Mouse (Mus musculus) left cerebral cortex, adult 2 months (tissue): ENCODE measurements around the gene Trim9. TPM values are rescaled to one million over a fixed set of nuclear protein-coding genes. Genes with fewer than 3 reads are reported as not detected.

ENCODE experiments used
- DNase-seq, 2 experiments: peaks; one replicate each; pipeline ENCODE4 v3.0.0; 2021 to 2022; ENCODE audit warnings: low spot score in 2 of 2, mixed read lengths in 1 of 2; ENCODE audit errors: extremely low spot score in 1 of 2
- H3K27ac ChIP-seq: fragments of 200-600 bp; 2 replicates; pipeline ENCODE4 v1.8.1; 2022
- H3K4me3 ChIP-seq: fragments of 200-600 bp; 2 replicates; pipeline ENCODE4 v1.8.1; 2022
- CTCF ChIP-seq: fragments of 200-600 bp; IDR thresholded peaks from 2 replicates; pipeline ENCODE4 v1.8.1; 2022; ENCODE audit warnings: antibody characterized with exemption, mild to moderate bottlenecking, moderate library complexity
- intact Hi-C: fragments of 180-260 bp; cut with DNase I; formaldehyde crosslinking; loops from one replicate; pipeline ENCODE4 v1.15.1; 2025
- total RNA-seq, 2 experiments: library from RNA; stranded (reverse); gene quantifications; 2 replicates each; pipeline ENCODE4 v1.2.3; 2021

Trim9 gene
- total RNA-seq, 2 experiments from 2014 or later, result 386 to 451 TPM

DNA sequence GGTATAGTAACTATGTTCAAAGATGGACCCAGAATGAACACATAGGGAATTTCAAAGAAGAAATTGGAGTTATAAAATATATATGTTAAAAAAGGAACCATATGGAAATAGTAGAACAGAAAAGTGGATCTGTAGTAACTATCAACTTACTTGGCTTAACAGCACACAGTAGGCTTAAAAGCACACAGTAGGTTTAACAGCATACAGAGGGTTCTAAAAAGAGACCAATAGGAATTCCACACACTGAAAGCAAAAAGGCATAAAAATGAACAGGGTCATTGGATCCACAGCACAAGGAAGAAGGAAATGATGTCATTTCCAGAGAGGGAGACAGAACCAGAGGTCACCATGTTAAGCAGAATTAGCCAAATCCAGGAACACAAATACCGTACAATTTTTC lies 24.6 kb downstream of the Trim9 start:
- no peak for DNase-seq
- no peak overlapping the region for H3K4me3 ChIP-seq
- intact Hi-C loops, result no loop called here
- no peak overlapping the region for H3K27ac ChIP-seq
- no peak for TF ChIP-seq CTCF

DNA sequence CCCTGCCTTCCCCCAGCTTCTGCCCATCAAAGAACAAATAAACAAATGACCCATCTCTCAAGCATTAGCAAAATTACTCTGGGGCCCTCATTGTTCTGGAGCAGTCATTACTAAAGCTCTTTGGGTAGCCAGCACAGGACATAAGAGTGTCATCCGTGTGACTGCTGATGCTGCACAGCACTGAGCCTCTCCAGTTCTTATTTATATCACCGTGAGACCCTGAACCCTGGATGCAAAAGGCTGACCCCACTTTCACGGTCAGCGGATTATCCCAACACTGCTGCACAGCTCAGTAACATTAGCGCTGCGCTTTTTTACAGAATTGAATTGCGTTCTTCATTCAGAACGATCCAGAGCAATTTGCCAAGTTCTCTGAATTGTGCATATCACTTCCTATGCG lies 31.3 kb downstream of the Trim9 start:
- Histone ChIP-seq H3K4me3 (no peak overlapping the region), H3K27ac (peak overlapping the region; percentile 50; the same call in 1 of the 2 replicates)
- DNase-seq, result peak in 1 of 2 experiments; percentile 8
- intact Hi-C loops, result no loop called here
- TF ChIP-seq CTCF, result no peak

DNA sequence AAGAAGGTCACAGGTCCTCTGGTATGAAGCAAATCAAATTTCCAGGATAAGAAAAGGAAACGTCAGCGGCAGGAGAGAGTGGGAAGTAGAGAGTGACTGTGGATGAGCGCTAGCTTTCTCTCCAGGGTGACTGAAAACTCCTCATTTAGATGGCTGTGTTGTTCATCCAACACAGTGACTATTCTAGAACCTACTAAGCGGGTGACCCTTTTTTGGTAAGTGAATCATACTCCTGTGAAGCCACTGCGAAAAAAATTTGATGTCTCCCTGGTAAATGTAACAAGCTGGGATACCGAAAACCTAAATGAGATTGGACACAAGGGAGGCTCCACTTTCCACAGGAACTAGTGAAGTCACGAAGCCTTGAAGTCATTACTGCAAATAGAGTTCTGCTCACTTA lies 39.5 kb downstream of the Trim9 start:
- no peak for TF ChIP-seq CTCF
- Histone ChIP-seq H3K4me3 (no peak overlapping the region), H3K27ac (peak overlapping the region; percentile 63)
- intact Hi-C loops, result loop anchor here (5.0 kb wide), 1 partner anchor 94 kb away; no protein-coding TSS in a partner anchor
- peak in 1 of 2 experiments; percentile 16 for DNase-seq

DNA sequence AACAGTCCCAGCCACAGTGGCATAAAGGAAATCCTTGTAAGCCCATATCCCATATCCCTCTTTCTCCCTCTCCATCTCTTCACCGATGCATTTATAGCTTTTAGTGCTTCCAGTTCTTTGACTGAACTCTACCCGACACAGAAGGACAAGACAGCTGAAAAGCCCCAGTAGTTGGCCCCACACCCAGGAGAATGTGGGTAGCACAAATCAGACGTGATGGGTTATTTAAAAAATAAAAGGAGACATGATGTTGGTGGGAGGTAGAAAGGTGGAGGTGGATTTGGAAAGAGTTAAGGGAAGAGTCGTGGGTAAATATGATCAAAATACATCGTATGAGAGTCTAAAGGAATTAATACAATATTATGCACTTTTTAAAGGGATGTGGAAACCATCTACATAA lies 40.4 kb downstream of the Trim9 start:
- TF ChIP-seq CTCF, result no peak
- DNase-seq, result no peak
- peak overlapping the region; percentile 63; the same call in 1 of the 2 replicates for H3K27ac ChIP-seq
- H3K4me3 ChIP-seq, result no peak overlapping the region
- intact Hi-C loops, result loop anchor here (5.0 kb wide), 1 partner anchor 95 kb away; no protein-coding TSS in a partner anchor

DNA sequence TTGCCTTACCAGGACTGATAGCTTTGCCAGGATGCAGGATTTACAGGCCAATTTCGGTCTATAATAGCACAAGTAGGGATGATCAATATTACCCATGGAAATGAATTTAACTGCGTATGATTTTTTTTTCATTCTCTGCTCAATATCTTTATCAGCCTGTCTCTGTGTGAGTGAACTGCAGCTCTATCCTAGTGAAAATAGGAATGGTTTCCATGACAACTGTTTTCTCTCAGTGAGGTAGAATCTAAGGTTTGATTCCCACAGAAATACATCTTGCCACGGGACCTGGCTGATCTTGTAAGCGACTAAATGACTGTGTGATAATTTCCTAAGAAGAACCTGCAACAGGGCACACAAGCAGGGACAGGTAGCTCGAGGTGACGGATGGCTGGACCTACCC lies 43.4 kb downstream of the Trim9 start:
- no peak for DNase-seq
- intact Hi-C loops, result no loop called here
- H3K4me3 ChIP-seq, result no peak overlapping the region
- H3K27ac ChIP-seq, result peak overlapping the region; percentile 42
- no peak; the same call in 1 of the 2 replicates for TF ChIP-seq CTCF

DNA sequence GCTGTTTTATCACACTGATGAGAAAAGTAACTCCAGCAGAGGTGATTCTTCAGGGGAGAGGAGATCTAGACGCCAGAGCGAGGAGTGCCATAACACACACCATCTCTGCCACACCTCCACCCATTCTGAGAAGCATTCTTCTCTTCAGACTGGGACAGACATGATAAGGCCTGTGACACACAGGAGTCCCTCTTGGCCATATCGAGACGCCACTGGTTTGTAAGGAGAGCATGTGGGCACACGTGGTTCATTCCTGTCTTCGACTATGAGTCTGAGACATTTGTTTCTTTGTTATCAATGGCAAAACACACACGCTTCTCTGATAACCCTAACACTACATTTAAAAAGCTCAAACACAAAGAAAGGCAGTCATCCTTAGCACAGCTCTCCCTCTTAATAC lies 43.9 kb downstream of the Trim9 start:
- H3K4me3 ChIP-seq, result no peak overlapping the region
- no peak for TF ChIP-seq CTCF
- DNase-seq, result peak in 1 of 2 experiments; percentile 10
- H3K27ac ChIP-seq, result peak overlapping the region; percentile 18; the same call in 1 of the 2 replicates
- intact Hi-C loops, result no loop called here

DNA sequence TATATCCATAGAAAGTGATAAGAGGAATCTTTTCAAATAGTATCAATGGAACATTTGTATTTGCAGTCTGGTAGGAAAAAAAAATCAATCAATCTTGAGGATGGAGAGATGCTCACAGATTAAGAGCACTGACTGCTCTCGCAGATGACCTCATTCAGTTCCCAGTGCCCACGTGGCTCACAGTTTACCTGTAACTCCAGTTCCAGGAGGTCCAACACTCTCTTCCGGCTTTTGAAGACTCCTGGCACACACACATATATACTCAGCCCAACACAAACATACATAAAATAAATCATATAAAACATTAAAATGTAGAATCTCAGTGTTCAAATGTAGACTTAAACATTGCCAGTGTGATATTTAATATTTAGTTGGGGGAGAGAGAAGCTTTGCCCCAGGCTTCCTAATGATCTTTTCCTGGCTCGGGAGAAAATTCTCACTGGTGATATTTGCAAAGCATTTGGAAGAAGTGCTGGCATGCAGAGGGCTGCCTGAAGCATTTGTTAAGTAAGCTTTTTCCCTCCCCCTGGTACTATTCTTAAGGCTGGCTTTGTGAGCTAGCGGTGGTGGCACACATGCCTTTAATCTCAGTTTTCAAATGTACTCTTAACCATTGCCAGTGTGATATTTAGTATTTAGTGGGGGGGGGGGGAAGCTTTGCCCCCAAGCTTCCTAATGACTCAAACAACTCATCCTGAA lies 45.2 kb downstream of the Trim9 start:
- DNase-seq, result peak in 1 of 2 experiments; percentile 8
- intact Hi-C loops, result no loop called here
- TF ChIP-seq CTCF, result no peak
- Histone ChIP-seq H3K27ac (peak overlapping the region; percentile 36; the same call in 1 of the 2 replicates), H3K4me3 (no peak overlapping the region)

DNA sequence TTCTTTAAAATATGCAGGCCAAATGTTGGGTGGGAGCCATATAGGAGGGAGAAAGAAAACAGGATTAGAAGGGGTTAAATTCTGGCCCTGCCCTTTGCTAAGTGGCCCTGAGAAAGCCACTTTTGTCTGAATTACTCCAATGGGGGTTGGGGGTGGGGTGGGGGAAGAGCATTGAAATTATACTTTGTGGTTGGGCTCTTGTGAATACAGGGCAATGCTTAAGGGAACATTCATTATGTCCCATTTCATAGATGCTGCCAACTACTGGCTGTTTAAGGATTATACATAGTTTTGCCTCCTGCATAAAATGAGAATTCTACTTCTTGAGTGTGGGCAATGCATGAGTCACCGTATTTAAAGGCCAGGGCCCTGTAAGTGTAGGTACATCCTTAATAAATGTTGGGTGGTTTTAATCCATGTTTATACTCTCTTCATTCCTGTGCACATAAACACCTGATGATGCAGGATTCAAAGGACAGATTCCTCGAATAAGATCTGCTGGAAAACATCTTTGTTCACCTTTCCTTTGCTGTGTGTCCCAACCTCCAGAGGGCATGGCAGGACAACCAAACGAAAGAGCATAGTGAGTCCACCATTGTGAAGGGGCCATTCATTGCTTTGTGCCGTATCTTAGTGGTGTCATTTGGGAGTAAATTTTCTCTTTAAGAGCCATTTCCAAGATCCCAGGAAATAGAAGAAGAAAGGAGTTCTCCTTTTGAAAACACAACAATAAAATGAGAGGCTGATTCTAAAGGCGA lies 53.3 kb downstream of the Trim9 start:
- intact Hi-C loops, result no loop called here
- TF ChIP-seq CTCF, result peak; percentile 37
- Histone ChIP-seq H3K4me3 (no peak overlapping the region), H3K27ac (peak overlapping the region; percentile 59)
- no peak for DNase-seq

DNA sequence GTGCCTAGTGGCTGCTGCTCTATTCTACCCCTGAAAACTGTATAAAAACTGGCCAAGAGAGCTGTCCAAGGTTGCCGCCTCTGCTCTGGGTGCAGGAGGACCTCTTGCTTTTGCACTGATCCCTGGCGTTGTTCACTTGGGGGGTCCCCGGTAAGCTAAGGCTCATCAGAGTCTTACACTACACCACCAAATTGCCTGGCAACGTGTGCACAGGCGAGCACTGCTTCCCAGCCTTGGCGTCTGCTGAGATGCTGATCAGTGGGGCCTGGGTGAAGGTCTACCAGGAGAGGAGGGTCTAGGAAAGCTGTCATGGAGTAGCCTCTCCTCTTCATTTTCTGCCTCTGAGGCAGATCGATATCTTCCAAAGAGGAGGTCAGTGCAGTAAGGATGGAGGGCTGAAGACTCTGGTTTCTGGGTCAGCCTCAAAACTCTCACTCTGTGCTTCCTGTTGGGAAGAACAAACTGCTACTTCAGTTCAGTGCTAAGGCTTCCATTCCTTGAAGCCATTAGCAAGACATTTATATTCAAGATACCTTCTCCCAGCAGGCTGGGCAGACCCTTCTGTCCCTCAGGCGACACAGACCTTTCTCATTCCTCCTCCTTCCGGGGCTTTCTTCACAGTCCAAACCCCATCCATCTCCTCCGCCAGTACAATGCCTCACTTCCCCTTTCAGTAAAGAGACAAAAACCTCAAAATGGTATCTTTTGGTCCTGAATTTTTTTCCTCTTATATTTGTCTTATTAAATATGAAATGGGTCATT lies 54.1 kb downstream of the Trim9 start:
- intact Hi-C loops, result no loop called here

DNA sequence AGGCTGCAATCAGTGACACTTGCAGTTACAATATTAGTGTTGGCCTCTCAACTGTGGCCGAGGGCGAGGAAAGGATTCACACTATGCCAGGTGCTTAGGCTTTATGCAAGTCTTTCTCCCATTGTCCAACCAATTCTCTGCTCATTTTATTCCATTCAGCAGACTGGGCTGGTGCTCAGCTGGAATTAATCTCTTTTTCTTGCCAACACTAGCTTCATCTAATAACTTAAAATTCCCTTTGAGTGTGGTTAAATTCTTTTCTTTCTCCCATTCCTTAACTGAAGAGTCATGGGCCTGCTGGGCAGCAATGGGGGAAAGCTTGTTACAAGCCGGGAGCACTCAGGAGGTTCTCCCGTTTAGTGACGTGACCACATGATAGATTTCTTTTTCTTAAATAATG lies 61.9 kb downstream of the Trim9 start:
- no peak for TF ChIP-seq CTCF
- intact Hi-C loops, result no loop called here
- Histone ChIP-seq H3K4me3 (no peak overlapping the region), H3K27ac (peak overlapping the region; percentile 16; the same call in 1 of the 2 replicates)
- no peak for DNase-seq

More for the DNA sequence above, 54.1 kb downstream of the Trim9 start:
- Histone ChIP-seq H3K27ac (peak overlapping the region; percentile 53), H3K4me3 (no peak overlapping the region)
- no peak for TF ChIP-seq CTCF
- no peak for DNase-seq

DNA sequence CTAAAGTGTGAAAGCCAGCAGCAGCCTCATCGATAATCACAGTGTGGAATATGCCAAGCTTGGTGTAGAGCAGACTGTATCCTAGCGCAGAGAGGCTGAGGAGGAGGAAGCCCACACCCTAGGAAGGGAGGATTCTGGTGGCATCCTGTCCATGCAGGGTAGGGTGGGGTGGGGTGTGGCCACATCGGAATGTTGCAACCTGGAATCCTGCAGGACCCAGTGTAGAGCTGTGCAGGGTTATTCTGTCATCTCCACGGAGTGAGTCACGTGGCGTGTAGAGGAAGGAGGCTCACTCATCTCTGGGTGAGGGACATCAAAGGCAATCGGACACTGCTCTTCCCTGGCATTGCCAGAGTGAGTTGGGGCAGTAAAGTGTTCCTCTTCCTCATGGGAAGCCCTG lies 62.4 kb downstream of the Trim9 start:
- peak overlapping the region; percentile 56 for H3K27ac ChIP-seq
- H3K4me3 ChIP-seq, result no peak overlapping the region
- intact Hi-C loops, result loop anchor here (5.0 kb wide), 1 partner anchor 147 kb away; no protein-coding TSS in a partner anchor
- no peak for DNase-seq
- no peak for TF ChIP-seq CTCF
